Mouse (Mus musculus): ENCODE measurements around the gene Arhgap22. TPM values are rescaled to one million over a fixed set of nuclear protein-coding genes. Genes with fewer than 3 reads are reported as not detected.

Arhgap22 gene
- polyA plus RNA-seq, 1 experiment from 2014 or later, result 4.2 TPM

- Histone ChIP-seq H3K27me3 (replicated peaks) (peaks cover 6% of the 10 kb centered on the region; the same call in 1 of the 2 replicates), H3K9ac (no peak overlapping the region), H3K36me3 (no peaks in the 10 kb centered on the region), H3K9me3 (replicated peaks) (no peaks in the 10 kb centered on the region), H3K4me2 (no peak overlapping the region), H3K27ac (ENCODE audit: poor library complexity, severe bottlenecking) (no peak overlapping the region), H3K4me3 (no peak overlapping the region), H3K4me1 (replicated peaks) (0 out of 2 replicates have a peak, but pooled peaks cover 2% of the 10 kb centered on the region)
- 89% methylated on average over 4 of the region's 4 CpGs for WGBS
- no peak for ATAC-seq (ENCODE audit: insufficient number of reproducible peaks, low FRiP score)
These were observed 68.6 kb downstream of the Arhgap22 start for GRCm38 (mm10) chr14:33282447-33282846.

GRCm38 (mm10) chr14:33287920-33288319 lies 74.1 kb downstream of the Arhgap22 start:
- Histone ChIP-seq H3K9ac (no peak overlapping the region), H3K4me1 (replicated peaks) (peaks cover 20% of the 10 kb centered on the region), H3K27me3 (replicated peaks) (peaks cover 6% of the 10 kb centered on the region; the same call in 1 of the 2 replicates), H3K4me2 (no peak overlapping the region), H3K9me3 (replicated peaks) (no peaks in the 10 kb centered on the region), H3K4me3 (no peak overlapping the region), H3K36me3 (no peaks in the 10 kb centered on the region), H3K27ac (ENCODE audit: poor library complexity, severe bottlenecking) (no peak overlapping the region)
- 77% methylated on average over 4 of the region's 4 CpGs for WGBS
- ATAC-seq (ENCODE audit: insufficient number of reproducible peaks, low FRiP score), result no peak

- H3K4me2 ChIP-seq, result no peak overlapping the region
- WGBS, result 24% methylated on average over 9 of the region's 9 CpGs
- no peaks in the 10 kb centered on the region for H3K36me3 ChIP-seq
- no peak overlapping the region for H3K9ac ChIP-seq
- no peaks in the 10 kb centered on the region for H3K9me3 ChIP-seq (replicated peaks)
- H3K27me3 ChIP-seq (replicated peaks), result no peaks in the 10 kb centered on the region
- H3K4me1 ChIP-seq (replicated peaks), result peaks cover 20% of the 10 kb centered on the region
- H3K27ac ChIP-seq (ENCODE audit: poor library complexity, severe bottlenecking), result no peak overlapping the region
- no peak for ATAC-seq (ENCODE audit: insufficient number of reproducible peaks, low FRiP score)
- no peak overlapping the region for H3K4me3 ChIP-seq
These were observed 76.2 kb downstream of the Arhgap22 start for GRCm38 (mm10) chr14:33290038-33290437.

- Histone ChIP-seq H3K36me3 (no peaks in the 10 kb centered on the region), H3K27ac (ENCODE audit: poor library complexity, severe bottlenecking) (no peak overlapping the region), H3K4me1 (replicated peaks) (peaks cover 8% of the 10 kb centered on the region), H3K4me3 (no peak overlapping the region), H3K4me2 (no peak overlapping the region), H3K27me3 (replicated peaks) (peaks cover 6% of the 10 kb centered on the region; the same call in 1 of the 2 replicates), H3K9ac (no peak overlapping the region), H3K9me3 (replicated peaks) (no peaks in the 10 kb centered on the region)
- WGBS, result 70% methylated on average over 1 of the region's 1 CpGs
- no peak for ATAC-seq (ENCODE audit: insufficient number of reproducible peaks, low FRiP score)
These were observed 80.7 kb downstream of the Arhgap22 start for GRCm38 (mm10) chr14:33294488-33294887.

DNA sequence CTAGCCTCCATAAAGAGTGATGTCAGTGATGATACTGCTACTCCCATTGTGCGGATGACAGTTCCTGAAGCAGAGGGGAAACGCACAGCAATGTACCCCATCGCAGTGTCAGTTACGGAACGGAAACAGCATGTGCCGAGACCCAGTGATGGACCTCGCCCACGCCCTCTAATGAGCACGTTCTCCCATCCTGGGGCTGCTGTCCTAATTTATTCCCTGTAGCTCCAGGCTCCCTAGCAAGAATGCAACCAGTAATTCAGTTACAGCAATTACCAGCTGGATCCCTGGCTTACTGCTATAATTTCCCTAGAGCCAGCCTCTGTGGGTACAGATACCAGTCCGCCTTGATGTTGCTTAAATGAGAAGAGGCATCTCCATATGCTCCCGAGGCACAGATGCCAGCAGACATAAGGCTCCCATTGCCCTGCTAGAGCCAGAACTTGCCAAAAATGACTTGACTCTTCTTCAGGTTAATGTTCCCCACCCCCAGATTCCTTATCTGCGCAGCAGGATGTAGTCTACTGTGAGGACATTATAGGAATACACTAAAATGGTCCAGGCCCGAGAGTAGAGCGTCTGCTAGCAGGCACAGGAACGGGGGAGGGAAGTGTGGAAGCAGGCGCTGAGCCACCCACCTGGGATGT lies 83.0 kb downstream of the Arhgap22 start:
- Histone ChIP-seq H3K4me1 (replicated peaks) (no peaks in the 10 kb centered on the region), H3K4me2 (no peak overlapping the region), H3K9me3 (replicated peaks) (no peaks in the 10 kb centered on the region), H3K27me3 (replicated peaks) (peaks cover 6% of the 10 kb centered on the region; the same call in 1 of the 2 replicates), H3K36me3 (no peaks in the 10 kb centered on the region), H3K9ac (no peak overlapping the region), H3K4me3 (no peak overlapping the region), H3K27ac (ENCODE audit: poor library complexity, severe bottlenecking) (no peak overlapping the region)
- ATAC-seq (ENCODE audit: insufficient number of reproducible peaks, low FRiP score), result no peak
- WGBS, result 82% methylated on average over 16 of the region's 16 CpGs

DNA sequence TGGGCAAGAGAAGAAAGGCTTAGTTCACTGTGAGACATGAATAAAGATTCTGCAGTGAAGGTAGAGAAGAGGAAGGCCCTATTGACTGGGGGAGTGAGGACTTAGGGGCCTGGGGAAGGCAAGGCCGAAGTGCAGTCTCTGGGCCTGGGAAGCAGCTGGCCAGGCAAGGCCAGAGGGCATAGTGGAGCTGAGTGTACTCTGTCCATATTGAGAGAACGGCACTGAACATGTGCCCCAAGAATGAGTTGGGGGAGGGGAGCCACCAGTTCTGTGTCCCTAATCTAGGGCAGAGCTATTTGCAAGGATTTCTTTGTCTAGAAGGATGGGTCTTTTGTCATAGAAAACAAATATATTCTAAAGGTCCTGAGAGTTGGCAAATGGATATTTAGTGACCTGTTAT lies 86.8 kb downstream of the Arhgap22 start:
- 63% methylated on average over 2 of the region's 2 CpGs for WGBS
- H3K4me1 ChIP-seq (replicated peaks), result peaks cover 5% of the 10 kb centered on the region

GRCm38 (mm10) chr14:33303348-33303819 lies 89.6 kb downstream of the Arhgap22 start:
- Histone ChIP-seq H3K27me3 (replicated peaks) (no peaks in the 10 kb centered on the region), H3K4me1 (replicated peaks) (peaks cover 12% of the 10 kb centered on the region), H3K9me3 (replicated peaks) (no peaks in the 10 kb centered on the region), H3K36me3 (no peaks in the 10 kb centered on the region), H3K4me3 (no peak overlapping the region), H3K9ac (no peak overlapping the region), H3K4me2 (no peak overlapping the region), H3K27ac (ENCODE audit: poor library complexity, severe bottlenecking) (no peak overlapping the region)
- 26% methylated on average over 9 of the region's 9 CpGs for WGBS
- ATAC-seq (ENCODE audit: insufficient number of reproducible peaks, low FRiP score), result no peak

More for the DNA sequence above, 86.8 kb downstream of the Arhgap22 start:
- ATAC-seq (ENCODE audit: insufficient number of reproducible peaks, low FRiP score), result no peak
- H3K27me3 ChIP-seq (replicated peaks), result peaks cover 6% of the 10 kb centered on the region; the same call in 1 of the 2 replicates
- no peaks in the 10 kb centered on the region for H3K36me3 ChIP-seq
- no peak overlapping the region for H3K4me2 ChIP-seq
- H3K9ac ChIP-seq, result no peak overlapping the region
- no peaks in the 10 kb centered on the region for H3K9me3 ChIP-seq (replicated peaks)
- no peak overlapping the region for H3K4me3 ChIP-seq
- H3K27ac ChIP-seq (ENCODE audit: poor library complexity, severe bottlenecking), result no peak overlapping the region

GRCm38 (mm10) chr14:33305645-33306281 lies 91.9 kb downstream of the Arhgap22 start:
- ATAC-seq (ENCODE audit: insufficient number of reproducible peaks, low FRiP score), result peak; percentile 63; the same call in 1 of the 2 replicates
- H3K9ac ChIP-seq, result no peak overlapping the region
- H3K36me3 ChIP-seq, result no peaks in the 10 kb centered on the region
- peak overlapping the region; percentile 57 for H3K27ac ChIP-seq (ENCODE audit: poor library complexity, severe bottlenecking)
- peaks cover 12% of the 10 kb centered on the region for H3K4me1 ChIP-seq (replicated peaks)
- H3K9me3 ChIP-seq (replicated peaks), result no peaks in the 10 kb centered on the region
- peak overlapping the region; percentile 40 for H3K4me2 ChIP-seq
- peak overlapping the region; percentile 1 for H3K4me3 ChIP-seq
- H3K27me3 ChIP-seq (replicated peaks), result no peaks in the 10 kb centered on the region
- 38% methylated on average over 12 of the region's 12 CpGs for WGBS

GRCm38 (mm10) chr14:33310719-33311118 lies 96.9 kb downstream of the Arhgap22 start:
- 33% methylated on average over 4 of the region's 4 CpGs for WGBS
- no peak for ATAC-seq (ENCODE audit: insufficient number of reproducible peaks, low FRiP score)
- Histone ChIP-seq H3K4me2 (no peak overlapping the region), H3K27me3 (replicated peaks) (peaks cover 14% of the 10 kb centered on the region), H3K27ac (ENCODE audit: poor library complexity, severe bottlenecking) (no peak overlapping the region), H3K9me3 (replicated peaks) (no peaks in the 10 kb centered on the region), H3K9ac (no peak overlapping the region), H3K4me1 (replicated peaks) (peaks cover 10% of the 10 kb centered on the region), H3K36me3 (no peaks in the 10 kb centered on the region), H3K4me3 (no peak overlapping the region)

GRCm38 (mm10) chr14:33312309-33312708 lies 98.5 kb downstream of the Arhgap22 start:
- Histone ChIP-seq H3K9ac (no peak overlapping the region), H3K36me3 (no peaks in the 10 kb centered on the region), H3K4me3 (no peak overlapping the region), H3K4me2 (no peak overlapping the region), H3K4me1 (replicated peaks) (peaks cover 5% of the 10 kb centered on the region; the same call in 1 of the 2 replicates), H3K27ac (ENCODE audit: poor library complexity, severe bottlenecking) (no peak overlapping the region), H3K9me3 (replicated peaks) (no peaks in the 10 kb centered on the region), H3K27me3 (replicated peaks) (peaks cover 26% of the 10 kb centered on the region)
- 42% methylated on average over 4 of the region's 4 CpGs for WGBS
- no peak for ATAC-seq (ENCODE audit: insufficient number of reproducible peaks, low FRiP score)

- Histone ChIP-seq H3K9ac (no peak overlapping the region), H3K27me3 (replicated peaks) (peaks cover 32% of the 10 kb centered on the region), H3K4me2 (no peak overlapping the region; the same call in 1 of the 2 replicates), H3K27ac (ENCODE audit: poor library complexity, severe bottlenecking) (no peak overlapping the region), H3K4me1 (replicated peaks) (peaks cover 5% of the 10 kb centered on the region; the same call in 1 of the 2 replicates), H3K36me3 (no peaks in the 10 kb centered on the region), H3K9me3 (replicated peaks) (no peaks in the 10 kb centered on the region), H3K4me3 (no peak overlapping the region)
- peak; percentile 45; the same call in 1 of the 2 replicates for ATAC-seq (ENCODE audit: insufficient number of reproducible peaks, low FRiP score)
- WGBS, result 1% methylated on average over 4 of the region's 4 CpGs
These were observed 99.8 kb downstream of the Arhgap22 start for GRCm38 (mm10) chr14:33313624-33314023.

Measured in heart, embryonic 12.5 days (tissue).